Mouse (Mus musculus): ENCODE data around the gene Zmat3. TPM values are rescaled to one million over a fixed set of nuclear protein-coding genes. Genes with fewer than 3 reads are reported as not detected.

Zmat3 gene
- polyA plus RNA-seq, 1 experiment from 2014 or later = 4.9 TPM

DNA sequence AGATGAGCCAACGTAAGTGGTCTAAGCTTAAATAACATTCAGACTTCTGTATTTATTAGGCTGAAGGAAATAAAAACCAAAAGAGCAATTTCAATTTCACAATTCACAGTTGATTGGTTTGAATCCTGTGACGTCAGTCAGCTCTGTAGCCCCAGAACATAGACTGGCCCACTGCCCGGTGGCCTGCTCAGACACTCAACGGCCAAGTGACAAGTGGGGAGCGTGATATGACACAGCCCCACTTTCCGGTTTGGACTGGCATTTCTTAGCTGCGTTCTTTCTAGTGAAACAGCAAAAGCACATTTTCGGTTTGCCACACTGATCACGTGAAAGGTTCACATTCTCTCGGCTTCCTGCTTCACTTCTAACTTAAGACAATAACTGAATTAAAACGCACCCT is 30.9 kb downstream of the Zmat3 start:
- Histone ChIP-seq H3K4me1 (ENCODE audit: insufficient read depth) (no peaks in the 10 kb centered on the region), H3K4me3 (ENCODE audit: low read depth, low read length) (no peak overlapping the region), H3K36me3 (ENCODE audit: insufficient read depth) (no peaks in the 10 kb centered on the region), H3K9ac (no peak overlapping the region), H3K4me2 (no peak overlapping the region), H3K27me3 (ENCODE audit: insufficient read depth, low read length) (no peaks in the 10 kb centered on the region), H3K9me3 (ENCODE audit: low read depth, low read length) (no peaks in the 10 kb centered on the region), H3K27ac (ENCODE audit: low read depth) (no peak overlapping the region)
- ATAC-seq (ENCODE audit: insufficient read depth) (peak; percentile 52; the same call in 1 of the 2 replicates), DNase-seq (peak; percentile 69)
- TF ChIP-seq CTCF (IDR thresholded peaks at IDR 0.05; ENCODE audit: low read depth) = no peak
- 70% methylated on average over 11 of the region's 11 CpGs for WGBS

DNA sequence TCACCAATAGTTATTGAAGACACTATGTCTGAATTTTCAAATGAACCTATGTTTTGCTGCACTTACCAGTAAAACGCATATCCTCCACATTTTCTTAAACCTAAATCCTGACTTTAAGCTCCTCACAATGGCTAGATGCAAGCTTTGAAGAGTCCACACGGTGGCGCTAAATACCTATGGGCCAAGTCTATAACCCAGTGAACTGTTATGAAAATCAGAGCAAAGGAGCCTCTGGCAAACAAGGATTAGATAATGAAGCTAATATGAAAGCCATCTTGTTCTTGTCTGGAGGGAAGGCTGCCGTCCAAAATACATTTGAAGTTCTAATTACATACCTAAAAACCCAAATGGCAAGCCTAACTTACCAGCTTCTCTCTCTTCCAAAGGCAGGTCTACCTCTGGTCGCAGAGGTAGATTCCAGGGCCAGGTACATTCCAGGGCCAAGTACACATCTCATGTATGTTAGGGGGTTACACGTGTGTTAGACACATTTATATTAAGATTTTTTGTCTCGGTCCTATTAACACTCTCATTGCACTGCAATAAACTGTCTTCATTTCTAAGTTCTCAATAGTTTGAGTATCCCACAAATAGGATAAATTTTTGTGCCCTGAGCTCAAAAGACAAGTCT is 32.2 kb downstream of the Zmat3 start:
- 35% methylated on average over 7 of the region's 7 CpGs for WGBS
- DNase-seq = peak; percentile 96
- no peaks in the 10 kb centered on the region for H3K36me3 ChIP-seq (ENCODE audit: insufficient read depth)
- H3K27ac ChIP-seq (ENCODE audit: low read depth) = no peak overlapping the region
- no peaks in the 10 kb centered on the region for H3K9me3 ChIP-seq (ENCODE audit: low read depth, low read length)
- no peak overlapping the region for H3K4me2 ChIP-seq
- no peaks in the 10 kb centered on the region for H3K27me3 ChIP-seq (ENCODE audit: insufficient read depth, low read length)
- TF ChIP-seq CTCF (IDR thresholded peaks at IDR 0.05; ENCODE audit: low read depth) = peak; percentile 96
- H3K9ac ChIP-seq = no peak overlapping the region
- no peak overlapping the region for H3K4me3 ChIP-seq (ENCODE audit: low read depth, low read length)
- H3K4me1 ChIP-seq (ENCODE audit: insufficient read depth) = no peaks in the 10 kb centered on the region
- peak; percentile 72 for ATAC-seq (ENCODE audit: insufficient read depth)

DNA sequence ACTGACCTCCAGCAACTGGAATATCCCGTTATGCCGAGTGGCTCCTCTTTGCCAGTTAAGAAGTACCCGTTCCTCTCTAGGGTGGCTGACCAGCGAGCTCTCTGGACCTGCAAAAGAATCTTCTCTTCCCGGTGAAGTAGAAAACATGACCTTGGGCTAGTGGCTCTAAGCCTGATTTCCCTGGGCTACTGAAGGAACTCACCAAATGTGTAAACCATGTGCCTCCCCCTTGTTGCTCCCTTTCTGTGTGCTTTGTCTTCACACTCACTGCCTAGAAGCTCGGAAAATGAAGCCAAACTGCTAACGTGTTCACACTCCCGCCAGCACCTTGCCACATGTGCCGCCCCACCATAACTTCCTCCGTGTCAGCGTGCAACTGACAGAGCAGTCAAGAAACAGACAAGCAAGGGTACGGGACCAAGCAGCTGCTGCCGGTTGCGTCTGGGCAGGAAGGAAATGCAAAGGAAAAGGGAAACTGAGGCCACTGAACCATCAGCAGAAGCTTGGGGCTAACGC is 47.9 kb downstream of the Zmat3 start:
- H3K4me1 ChIP-seq (ENCODE audit: insufficient read depth) = no peaks in the 10 kb centered on the region
- no peak for TF ChIP-seq CTCF (IDR thresholded peaks at IDR 0.05; ENCODE audit: low read depth)
- WGBS = 48% methylated on average over 15 of the region's 15 CpGs
- H3K4me2 ChIP-seq = no peak overlapping the region
- H3K4me3 ChIP-seq (ENCODE audit: low read depth, low read length) = no peak overlapping the region
- no peak for ATAC-seq (ENCODE audit: insufficient read depth)
- H3K27me3 ChIP-seq (ENCODE audit: insufficient read depth, low read length) = 0 out of 2 replicates have a peak, but pooled peaks cover 4% of the 10 kb centered on the region
- no peak for DNase-seq
- H3K9ac ChIP-seq = no peak overlapping the region
- H3K36me3 ChIP-seq (ENCODE audit: insufficient read depth) = no peaks in the 10 kb centered on the region
- H3K9me3 ChIP-seq (ENCODE audit: low read depth, low read length) = no peaks in the 10 kb centered on the region
- no peak overlapping the region for H3K27ac ChIP-seq (ENCODE audit: low read depth)

DNA sequence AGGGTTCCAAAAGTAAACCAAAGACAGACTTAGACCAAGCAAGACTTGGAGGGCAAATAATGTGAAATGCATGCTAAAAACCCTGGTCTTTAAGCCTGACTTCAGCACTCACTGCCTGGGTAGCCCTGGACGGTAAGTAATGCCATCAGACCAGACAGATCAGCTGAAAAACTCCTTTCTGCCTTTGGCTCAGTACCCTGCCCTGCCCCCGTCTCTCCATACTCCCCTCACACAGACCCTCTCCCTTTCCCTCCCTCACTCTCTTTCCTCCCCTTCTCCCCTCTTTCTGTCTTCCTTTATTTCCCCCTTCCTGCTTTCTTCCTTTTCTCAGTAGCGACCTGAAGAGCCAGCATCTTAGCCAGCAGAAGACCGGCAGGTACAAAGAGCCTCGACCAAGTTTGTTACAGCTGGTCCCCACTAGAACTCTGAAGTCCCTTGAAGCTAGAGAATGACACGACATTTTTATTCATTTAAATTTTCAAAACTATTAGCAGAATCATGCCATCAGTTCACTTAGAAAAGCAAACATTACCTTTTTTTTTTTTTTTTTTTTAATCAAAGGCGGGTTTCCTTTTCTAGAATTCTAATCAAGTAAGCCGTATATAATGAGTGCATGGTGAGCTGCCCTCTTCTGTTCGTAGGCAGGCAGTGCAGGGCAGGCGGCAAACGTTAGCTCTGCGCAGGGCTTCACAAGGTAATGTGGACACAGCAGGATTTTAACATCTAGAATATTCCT is 48.5 kb downstream of the Zmat3 start:
- no peak overlapping the region for H3K9ac ChIP-seq
- H3K4me3 ChIP-seq (ENCODE audit: low read depth, low read length) = no peak overlapping the region
- peak; percentile 80 for TF ChIP-seq CTCF (IDR thresholded peaks at IDR 0.05; ENCODE audit: low read depth)
- H3K27ac ChIP-seq (ENCODE audit: low read depth) = no peak overlapping the region
- no peak overlapping the region for H3K4me2 ChIP-seq
- no peaks in the 10 kb centered on the region for H3K4me1 ChIP-seq (ENCODE audit: insufficient read depth)
- WGBS = 22% methylated on average over 12 of the region's 12 CpGs
- no peaks in the 10 kb centered on the region for H3K9me3 ChIP-seq (ENCODE audit: low read depth, low read length)
- ATAC-seq (ENCODE audit: insufficient read depth) (peak; percentile 65; the same call in 1 of the 2 replicates), DNase-seq (peak; percentile 80)
- H3K27me3 ChIP-seq (ENCODE audit: insufficient read depth, low read length) = 0 out of 2 replicates have a peak, but pooled peaks cover 4% of the 10 kb centered on the region
- H3K36me3 ChIP-seq (ENCODE audit: insufficient read depth) = no peaks in the 10 kb centered on the region

DNA sequence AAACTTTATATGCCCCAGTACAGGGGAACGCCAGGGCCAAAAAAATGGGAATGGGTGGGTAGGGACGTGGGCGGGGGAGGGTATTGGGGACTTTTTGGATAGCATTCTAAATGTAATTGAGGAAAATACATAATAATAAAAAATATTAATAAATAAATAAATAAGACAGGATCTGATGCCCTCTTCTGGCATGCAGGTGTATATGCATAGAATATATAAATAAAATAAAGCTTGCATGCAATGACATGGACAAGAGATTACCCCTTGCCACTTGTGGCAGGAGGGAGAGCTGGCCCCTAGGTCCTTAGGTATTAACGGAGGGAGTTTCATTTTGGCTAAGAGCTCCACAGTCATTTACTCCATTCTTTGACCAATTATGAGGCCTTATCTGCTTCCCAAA is 51.1 kb downstream of the Zmat3 start:
- TF ChIP-seq CTCF (IDR thresholded peaks at IDR 0.05; ENCODE audit: low read depth) = no peak
- Histone ChIP-seq H3K4me1 (ENCODE audit: insufficient read depth) (no peaks in the 10 kb centered on the region), H3K27ac (ENCODE audit: low read depth) (no peak overlapping the region), H3K4me2 (no peak overlapping the region), H3K9ac (no peak overlapping the region), H3K36me3 (ENCODE audit: insufficient read depth) (no peaks in the 10 kb centered on the region), H3K27me3 (ENCODE audit: insufficient read depth, low read length) (0 out of 2 replicates have a peak, but pooled peaks cover 4% of the 10 kb centered on the region), H3K4me3 (ENCODE audit: low read depth, low read length) (no peak overlapping the region), H3K9me3 (ENCODE audit: low read depth, low read length) (no peaks in the 10 kb centered on the region)
- ATAC-seq (ENCODE audit: insufficient read depth) (no peak), DNase-seq (no peak)
- 90% methylated on average over 4 of the region's 4 CpGs for WGBS

DNA sequence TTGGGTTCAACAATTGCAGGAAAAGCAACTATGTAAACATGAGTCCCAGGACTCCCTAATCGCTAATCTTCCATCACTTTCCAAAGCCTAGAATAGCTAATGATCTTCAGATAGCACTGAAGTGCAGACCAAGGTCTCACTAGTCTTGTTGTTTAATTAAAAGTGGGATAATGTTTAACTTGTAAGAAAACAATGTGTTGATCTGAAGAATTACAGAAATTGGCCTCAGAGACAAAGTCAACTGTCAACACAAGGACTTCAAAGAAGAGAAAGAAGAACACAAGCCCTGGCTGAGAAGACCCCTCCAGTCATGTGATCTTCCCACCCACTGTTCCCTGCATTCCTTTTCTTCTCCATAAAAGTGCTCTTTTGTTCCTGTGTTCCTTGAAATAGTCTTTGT is 61.6 kb downstream of the Zmat3 start:
- WGBS = 49% methylated on average over 1 of the region's 1 CpGs
- Histone ChIP-seq H3K9ac (no peak overlapping the region), H3K9me3 (ENCODE audit: low read depth, low read length) (no peaks in the 10 kb centered on the region), H3K36me3 (ENCODE audit: insufficient read depth) (no peaks in the 10 kb centered on the region), H3K4me3 (ENCODE audit: low read depth, low read length) (no peak overlapping the region), H3K4me2 (no peak overlapping the region), H3K27me3 (ENCODE audit: insufficient read depth, low read length) (no peaks in the 10 kb centered on the region), H3K27ac (ENCODE audit: low read depth) (no peak overlapping the region), H3K4me1 (ENCODE audit: insufficient read depth) (no peaks in the 10 kb centered on the region)
- DNase-seq (no peak), ATAC-seq (ENCODE audit: insufficient read depth) (no peak)
- no peak for TF ChIP-seq CTCF (IDR thresholded peaks at IDR 0.05; ENCODE audit: low read depth)

DNA sequence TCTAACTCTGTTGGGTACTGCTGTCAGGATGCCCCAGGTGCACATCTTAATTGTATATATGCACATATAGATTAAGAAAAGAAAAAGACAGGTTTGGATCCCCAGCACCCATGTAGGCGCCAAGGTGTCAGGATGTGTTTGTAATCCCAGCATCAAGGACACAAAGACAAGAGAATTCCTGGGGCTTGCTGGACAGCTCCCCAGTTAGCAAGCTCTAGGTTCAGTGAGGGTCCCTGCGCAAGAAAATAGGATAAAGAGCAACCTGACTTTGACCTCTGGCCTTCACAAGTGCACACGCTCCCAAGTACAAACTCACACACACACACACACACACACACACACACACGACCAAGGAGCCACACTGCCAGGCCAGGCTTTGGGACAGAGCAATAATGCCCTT is 73.8 kb downstream of the Zmat3 start:
- Histone ChIP-seq H3K4me3 (ENCODE audit: low read depth, low read length) (no peak overlapping the region), H3K36me3 (ENCODE audit: insufficient read depth) (no peaks in the 10 kb centered on the region), H3K4me2 (no peak overlapping the region), H3K9me3 (ENCODE audit: low read depth, low read length) (no peaks in the 10 kb centered on the region), H3K27me3 (ENCODE audit: insufficient read depth, low read length) (no peaks in the 10 kb centered on the region), H3K4me1 (ENCODE audit: insufficient read depth) (no peaks in the 10 kb centered on the region), H3K9ac (no peak overlapping the region), H3K27ac (ENCODE audit: low read depth) (no peak overlapping the region)
- no peak for TF ChIP-seq CTCF (IDR thresholded peaks at IDR 0.05; ENCODE audit: low read depth)
- ATAC-seq (ENCODE audit: insufficient read depth) (no peak), DNase-seq (no peak)
- 30% methylated on average over 4 of the region's 4 CpGs for WGBS

Other genes with a start within 250 kb of the Zmat3 start
- gene Pik3ca, start 31.7 kb upstream of the Zmat3 start, polyA plus RNA-seq (2014; fragmentation: Nextera tagmentation; extraction: Ambion mirVana) = 17.3 and 17.6 TPM in 2 replicates
- 0.21 TPM in 1 of 2 replicates, not detected in the other for gene Kcnmb3, start 126.2 kb upstream of the Zmat3 start, polyA plus RNA-seq (2014; fragmentation: Nextera tagmentation; extraction: Ambion mirVana)
- 43.0 and 47.0 TPM in 2 replicates for gene Zfp639, start 144.2 kb upstream of the Zmat3 start, polyA plus RNA-seq (2014; fragmentation: Nextera tagmentation; extraction: Ambion mirVana)
- gene Mfn1, start 163.5 kb upstream of the Zmat3 start, polyA plus RNA-seq (2014; fragmentation: Nextera tagmentation; extraction: Ambion mirVana) = 32.8 and 33.0 TPM in 2 replicates

All from lung, embryonic 14.5 days (tissue).